Comparison of ENCODE assay signal across 22 mouse cellular contexts in the genomic region with DNA sequence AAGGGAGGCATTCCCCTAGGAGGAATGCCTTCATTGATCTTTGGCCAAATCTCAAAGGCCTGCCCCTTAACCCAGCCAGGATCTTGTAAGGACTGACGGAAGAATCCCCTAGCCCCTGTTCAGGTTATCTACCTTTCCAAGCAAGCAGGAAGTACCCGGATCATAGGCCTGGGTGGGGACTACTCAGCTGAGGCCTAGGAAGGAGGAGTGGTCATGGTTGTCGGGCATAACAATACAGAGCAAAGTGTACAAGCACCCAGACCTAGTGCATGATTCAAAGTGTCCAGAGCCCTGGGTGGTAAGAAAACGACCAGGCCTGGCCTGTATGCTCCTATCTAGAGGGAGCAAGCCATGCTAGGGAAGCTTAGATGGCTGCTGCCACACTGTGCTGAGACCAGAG. TPM values are rescaled to one million over a fixed set of nuclear protein-coding genes. Genes with fewer than 3 reads are reported as not detected.
"Had no signal": no experiment of that assay in that cellular context is flagged by ENCODE, and none has a peak within 500 bp of the region (broad histone marks: within the 10 kb centered on the region; RNA-seq: fewer than 3 reads in every experiment).

No protein-coding gene starts in this region.

- H3K9ac ChIP-seq: kidney, embryonic 15.5 days; limb, embryonic 13.5 days; liver, embryonic 12.5 days; liver, embryonic 15.5 days; lung, embryonic 15.5 days; midbrain, embryonic 13.5 days; neural tube, embryonic 13.5 days had no signal

- H3K9me3 ChIP-seq: kidney, embryonic 15.5 days; limb, embryonic 10.5 days; limb, embryonic 13.5 days; liver, embryonic 12.5 days; liver, embryonic 15.5 days; lung, embryonic 15.5 days; megakaryocyte, embryonic 14.5 days; midbrain, embryonic 10.5 days; midbrain, embryonic 13.5 days; neural tube, embryonic 13.5 days had no signal

- H3K27ac ChIP-seq: kidney, embryonic 15.5 days; limb, embryonic 10.5 days; limb, embryonic 13.5 days; liver, embryonic 12.5 days; liver, embryonic 15.5 days; lung, embryonic 15.5 days; midbrain, embryonic 10.5 days; midbrain, embryonic 13.5 days; neural tube, embryonic 13.5 days had no signal

- H3K4me3 ChIP-seq: kidney, embryonic 15.5 days; limb, embryonic 10.5 days; limb, embryonic 13.5 days; liver, embryonic 12.5 days; liver, embryonic 15.5 days; lung, embryonic 15.5 days; megakaryocyte, embryonic 14.5 days; midbrain, embryonic 10.5 days; midbrain, embryonic 13.5 days; myocyte; neural tube, embryonic 13.5 days had no signal

- H3K4me2 ChIP-seq: kidney, embryonic 15.5 days; limb, embryonic 13.5 days; liver, embryonic 12.5 days; liver, embryonic 15.5 days; lung, embryonic 15.5 days; midbrain, embryonic 13.5 days; neural tube, embryonic 13.5 days had no signal

- H3K36me3 ChIP-seq: liver, embryonic 12.5 days; liver, embryonic 15.5 days had no signal

- H3K27me3 ChIP-seq: kidney, embryonic 15.5 days; limb, embryonic 13.5 days; lung, embryonic 15.5 days; midbrain, embryonic 13.5 days; neural tube, embryonic 13.5 days had no signal

- H3K4me1 ChIP-seq: limb, embryonic 10.5 days; liver, embryonic 12.5 days; liver, embryonic 15.5 days had no signal

- ATAC-seq: liver, embryonic 12.5 days; midbrain, embryonic 13.5 days; midbrain, embryonic 16.5 days had no signal

- DNase-seq: kidney, postnatal 10 days; liver; lung, adult 18-20 months; lung, postnatal 10 days; lung, postnatal 36 days; thymus, postnatal 25 days had no signal

RNA-seq across cellular contexts. Expression of gene Fam221b, which starts 6.7 kb away (rescaled TPM):
- polyA plus RNA-seq: small intestine, adult 2 months; spleen, adult 2 months had no signal

RNA-seq across cellular contexts. Expression of gene Spag8, which starts 22.2 kb away (rescaled TPM):
- polyA plus RNA-seq: liver, embryonic 15.5 days had no signal

RNA-seq across cellular contexts. Expression of gene Olfr70, which starts 25.0 kb away (rescaled TPM):
- polyA plus RNA-seq: kidney, embryonic 15.5 days; limb, embryonic 10.5 days; limb, embryonic 13.5 days; liver, embryonic 12.5 days; liver, embryonic 15.5 days; lung, embryonic 15.5 days; midbrain, embryonic 10.5 days; midbrain, embryonic 13.5 days; midbrain, embryonic 16.5 days; myocyte; neural tube, embryonic 13.5 days; small intestine, adult 2 months; spleen, adult 2 months; stomach, embryonic 14.5 days; thymus, postnatal 0 days had no signal
